Mouse (Mus musculus) lung, postnatal 4 days (tissue): ENCODE results near the gene Xaf1.
"Not testable (repeated sequence)": the region's sequence is repeated elsewhere in the genome, so short reads cannot be mapped to it uniquely, and the experiment has no call there.

Experiments
- DNase-seq, 2 experiments: peaks; one replicate each; pipeline ENCODE4 v3.0.0; 2021

Xaf1 gene

DNA sequence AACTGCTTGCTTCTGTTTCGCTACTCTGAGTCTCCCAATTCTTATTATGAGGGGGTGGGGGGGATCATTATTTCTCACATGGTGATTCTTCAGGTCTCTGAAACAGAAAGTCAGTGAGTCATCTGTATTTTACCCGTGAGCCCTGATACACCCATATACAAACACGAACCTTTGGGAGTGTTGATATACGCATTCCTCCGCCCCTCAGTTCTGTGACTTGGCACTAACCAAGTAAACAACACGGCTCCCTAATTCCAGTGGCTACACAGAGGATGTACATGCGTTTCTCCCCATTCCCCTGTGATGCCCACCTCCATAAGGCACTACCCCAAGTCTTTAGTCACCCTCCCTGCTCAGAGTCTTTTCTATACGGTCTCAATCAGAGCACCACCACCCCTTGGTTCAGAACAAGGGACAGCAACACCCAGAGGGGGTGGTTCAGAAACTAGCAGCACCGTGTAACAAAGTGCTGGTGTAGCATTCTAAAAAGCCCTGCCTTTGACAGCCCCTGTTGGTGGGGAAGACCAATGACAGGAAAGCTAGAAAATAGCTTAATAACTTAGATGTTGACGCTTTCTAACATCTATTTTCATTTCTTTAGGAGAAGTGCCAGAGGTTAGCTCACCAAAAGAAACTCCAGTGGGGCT is 10.0 kb downstream of the Xaf1 start:
- DNase-seq: no peak

DNA sequence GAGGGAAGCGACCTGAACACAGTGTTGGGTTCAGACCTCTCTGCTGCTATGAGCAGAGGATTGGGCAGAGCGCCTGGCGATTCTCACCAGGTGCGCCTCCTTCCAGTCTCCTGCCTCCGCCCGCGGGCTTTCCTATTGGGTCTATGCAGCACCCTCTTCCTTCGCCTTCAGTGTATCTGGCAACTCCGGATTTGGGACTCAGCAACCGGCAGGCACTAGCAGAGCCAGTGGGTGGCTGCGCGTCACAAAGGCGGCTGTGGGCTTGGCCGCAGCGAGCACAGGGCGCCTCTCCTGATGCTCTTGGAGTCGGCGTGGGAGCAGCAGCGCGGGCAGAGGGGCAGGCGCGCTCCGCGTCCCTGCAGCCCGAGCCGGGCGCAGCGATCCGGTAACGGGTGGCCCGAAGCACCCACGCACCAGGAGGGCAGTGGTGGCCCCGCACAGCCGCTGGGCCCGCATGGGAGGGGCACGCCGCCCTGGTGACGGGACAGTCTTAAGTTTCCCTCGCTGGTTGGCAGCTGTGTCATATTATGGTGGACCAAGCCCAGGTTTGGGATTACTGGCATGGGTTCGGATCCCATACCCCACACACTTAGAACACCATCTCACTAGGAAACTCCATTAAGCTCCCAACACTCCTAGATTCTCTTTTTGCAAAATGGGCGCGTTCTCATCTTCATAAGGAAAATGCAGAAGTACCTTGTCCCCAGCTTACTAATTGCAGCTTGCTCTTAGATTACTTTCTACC is 12.9 kb downstream of the Xaf1 start, which contains the start of gene Fbxo39:
Fbxo39 (plus strand) TSS at position 294 of the 745 bp plus-strand sequence.
- no peak for DNase-seq

DNA sequence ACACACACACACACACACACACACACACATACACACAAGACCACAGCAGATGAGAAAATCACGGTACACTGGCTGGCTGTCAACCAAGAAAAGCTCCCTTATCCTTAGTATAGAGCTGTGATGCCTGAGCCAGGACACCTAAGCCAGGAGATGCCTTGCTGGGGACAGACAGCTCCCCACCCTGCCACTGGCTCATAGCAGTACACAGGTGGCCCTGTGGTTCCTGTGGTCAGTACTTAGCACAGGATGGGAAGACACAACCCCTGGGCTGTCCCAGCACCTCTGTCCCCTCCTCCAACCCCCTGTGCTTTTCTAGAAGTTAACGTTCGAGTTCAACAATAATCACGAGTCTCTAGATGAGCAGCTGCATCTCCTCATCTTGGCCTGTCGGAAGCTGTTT is 16.6 kb downstream of the Xaf1 start:
- DNase-seq: no peak

DNA sequence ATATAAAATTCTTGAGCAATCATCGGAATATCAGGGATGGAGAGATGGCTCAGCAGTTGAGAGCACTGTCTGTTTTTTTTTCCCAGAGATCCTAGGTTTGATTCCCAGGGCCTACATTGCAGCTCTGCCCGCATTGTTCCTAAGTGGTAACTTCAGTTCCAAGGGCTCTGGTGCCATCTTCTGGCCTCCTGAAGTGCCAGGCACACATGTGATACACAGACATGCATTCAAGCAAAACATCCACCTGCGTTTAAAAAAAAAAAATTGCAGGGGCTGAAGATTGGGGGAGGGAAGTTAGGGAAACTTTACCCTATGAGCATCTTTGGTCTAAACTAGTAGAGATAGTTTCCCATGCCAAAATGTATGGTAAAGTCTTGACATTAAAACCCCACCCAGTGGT is 23.0 kb downstream of the Xaf1 start:
- no peak for DNase-seq

DNA sequence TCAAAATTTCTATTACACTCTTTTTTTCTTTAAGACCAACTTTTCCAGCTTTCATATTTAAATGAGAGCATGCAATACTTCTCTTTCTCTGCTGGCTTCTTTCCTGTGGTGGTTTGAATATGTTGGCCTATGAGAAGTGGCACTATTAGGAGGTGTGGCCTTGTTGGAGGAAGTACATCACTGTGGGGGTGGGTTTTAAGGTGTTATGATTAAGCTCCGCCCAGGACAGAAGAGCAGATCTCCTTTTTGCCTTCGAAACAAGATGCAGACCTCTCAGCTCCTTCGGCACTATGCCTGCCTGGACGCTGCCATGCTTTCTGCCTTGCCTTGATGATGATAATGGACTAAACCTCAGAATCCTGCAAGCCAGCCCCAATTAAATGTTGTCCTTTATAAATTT is 24.3 kb downstream of the Xaf1 start:
- no peak for DNase-seq

DNA sequence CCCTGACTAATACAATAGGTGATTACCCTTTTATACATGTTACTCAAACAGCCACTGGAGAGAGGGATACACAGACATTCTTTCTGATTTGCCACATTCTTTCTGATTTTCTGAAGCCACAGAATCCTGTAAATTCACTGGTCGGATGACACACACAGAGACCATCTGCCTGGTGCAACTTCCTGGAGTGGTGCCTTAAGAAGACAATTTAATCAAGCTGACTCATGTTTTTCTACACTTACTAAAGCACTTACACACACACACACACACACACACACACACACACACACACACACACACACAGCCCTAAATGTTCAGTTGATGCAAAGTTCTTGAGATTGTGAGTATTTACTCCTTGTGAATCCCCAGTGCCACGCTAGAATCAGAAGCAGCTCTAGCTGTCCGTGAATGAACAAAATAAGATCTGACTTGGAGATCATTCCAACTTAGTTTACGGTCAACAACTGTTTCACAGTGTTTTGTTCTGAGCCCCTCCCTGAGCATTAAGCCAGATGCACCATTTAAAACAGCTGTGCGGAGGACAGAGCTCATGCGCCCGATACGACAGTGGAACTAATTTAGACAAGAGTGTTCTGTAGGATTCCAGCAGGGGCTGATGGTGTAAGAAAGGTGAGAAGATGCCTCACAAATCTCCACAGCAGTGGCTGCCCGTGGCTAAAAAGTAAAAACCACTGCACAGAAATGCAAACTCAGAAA is 31.7 kb downstream of the Xaf1 start:
- no peak for DNase-seq

DNA sequence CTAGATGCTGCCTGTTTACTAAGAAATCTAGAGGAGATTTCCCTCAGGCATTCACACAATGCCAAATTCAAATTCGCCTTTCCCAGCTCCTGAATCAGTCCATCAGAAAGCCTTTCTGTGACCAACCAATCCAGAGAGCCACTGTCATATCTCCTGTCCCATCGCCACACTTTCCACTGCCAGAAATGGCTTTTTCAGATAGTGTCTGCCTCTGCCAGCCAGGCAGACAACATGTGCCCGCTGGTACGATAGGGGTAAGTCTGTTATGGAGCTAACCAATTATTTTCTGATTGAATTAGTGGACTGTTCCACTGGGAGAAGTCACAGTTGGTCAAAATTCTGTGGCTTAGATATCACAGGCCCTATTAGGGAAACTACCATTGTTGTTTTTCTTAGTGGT is 33.2 kb downstream of the Xaf1 start:
- DNase-seq: no peak

DNA sequence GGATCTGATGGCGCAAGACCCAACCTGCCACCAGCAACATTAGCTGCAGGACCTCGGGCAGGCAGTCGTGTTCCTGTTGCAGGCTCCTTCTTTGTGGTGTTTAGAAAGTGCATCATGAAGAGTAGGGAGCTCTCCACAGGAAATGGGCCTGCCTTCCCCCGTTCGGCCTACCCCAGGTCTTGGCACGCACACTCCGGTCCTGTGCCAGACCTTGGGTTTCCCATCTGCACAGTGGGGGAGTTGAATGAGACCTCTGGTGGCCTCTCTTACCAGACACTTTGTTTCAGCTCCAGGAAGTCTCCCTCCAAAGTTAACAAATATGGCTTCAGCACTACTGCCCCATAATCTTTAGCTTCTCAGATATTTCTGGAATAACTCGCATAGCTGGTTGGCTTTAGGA is 35.3 kb downstream of the Xaf1 start:
- DNase-seq: no peak

DNA sequence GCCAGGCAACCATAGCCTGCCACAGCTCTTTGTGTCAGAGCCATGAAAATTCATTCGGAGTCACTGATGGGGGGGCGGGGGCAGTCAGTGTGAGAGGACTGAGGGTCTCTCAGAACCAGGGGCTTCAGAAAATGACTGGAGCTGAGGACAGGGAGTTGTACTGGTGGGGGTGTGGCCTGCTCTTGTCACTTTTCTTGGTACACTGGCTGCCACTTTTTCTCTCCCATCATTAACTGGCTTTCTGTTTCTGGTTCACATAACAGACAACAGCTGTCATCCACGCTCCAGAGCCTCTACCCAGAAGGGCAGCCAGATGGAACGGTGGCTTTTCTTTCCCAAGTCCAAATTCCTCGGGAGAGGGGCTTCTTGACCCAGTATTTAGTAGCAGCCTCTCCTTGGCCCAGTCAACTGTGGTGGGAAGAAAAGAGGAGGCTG is 37.0 kb downstream of the Xaf1 start:
- no peak for DNase-seq

DNA sequence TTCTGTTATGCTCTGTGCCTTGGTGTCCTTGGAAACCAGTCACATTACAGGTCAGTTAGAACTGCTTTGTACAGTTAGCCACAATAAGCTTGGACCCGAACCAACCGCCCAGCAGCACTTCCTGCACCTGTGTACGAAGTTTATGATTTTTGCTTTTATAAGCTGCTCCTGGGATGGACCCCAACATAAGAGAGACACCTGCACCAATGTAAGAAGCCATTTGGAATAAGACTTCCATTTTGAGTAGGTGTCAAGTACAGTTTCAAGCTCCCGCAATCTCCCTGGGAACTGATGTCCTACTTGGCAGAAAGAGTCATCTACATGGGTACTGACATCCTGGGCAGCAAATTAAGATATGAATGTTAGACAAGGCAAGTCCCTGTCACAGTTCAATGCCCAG is 38.3 kb downstream of the Xaf1 start:
- no peak for DNase-seq

DNA sequence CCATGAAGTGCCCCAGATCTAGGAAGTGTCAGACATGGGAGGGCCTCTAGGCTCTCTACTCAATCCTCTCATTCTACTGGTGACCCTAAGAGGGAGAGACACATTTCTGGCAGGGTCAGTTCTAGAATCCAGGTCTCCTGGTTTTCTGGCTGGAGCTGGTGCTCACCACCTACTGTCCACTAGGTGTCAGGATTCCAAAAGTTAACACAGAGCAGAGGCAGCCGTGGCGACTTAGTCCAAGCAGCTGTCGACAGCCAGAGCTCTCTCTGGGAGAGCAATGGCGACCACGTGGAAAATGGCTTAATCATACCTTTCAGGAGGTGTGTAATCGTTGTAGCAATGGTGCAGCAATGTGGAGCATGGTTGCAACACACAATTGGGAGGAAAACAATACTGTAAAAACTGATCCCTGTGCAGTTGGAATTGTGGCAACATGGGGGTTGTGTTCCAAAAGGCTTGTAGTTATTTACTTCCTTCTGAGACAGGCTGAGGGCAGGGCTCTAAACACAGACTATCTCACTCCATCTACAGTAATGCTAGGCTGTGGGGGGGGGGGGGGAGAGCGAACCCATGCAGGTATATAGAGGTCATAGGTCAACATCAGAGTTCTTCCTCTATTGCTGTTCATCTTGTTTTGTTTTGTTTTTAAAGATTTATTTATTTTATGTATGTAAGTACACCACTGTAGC is 41.3 kb downstream of the Xaf1 start:
- DNase-seq: peak; percentile 61 to 73

DNA sequence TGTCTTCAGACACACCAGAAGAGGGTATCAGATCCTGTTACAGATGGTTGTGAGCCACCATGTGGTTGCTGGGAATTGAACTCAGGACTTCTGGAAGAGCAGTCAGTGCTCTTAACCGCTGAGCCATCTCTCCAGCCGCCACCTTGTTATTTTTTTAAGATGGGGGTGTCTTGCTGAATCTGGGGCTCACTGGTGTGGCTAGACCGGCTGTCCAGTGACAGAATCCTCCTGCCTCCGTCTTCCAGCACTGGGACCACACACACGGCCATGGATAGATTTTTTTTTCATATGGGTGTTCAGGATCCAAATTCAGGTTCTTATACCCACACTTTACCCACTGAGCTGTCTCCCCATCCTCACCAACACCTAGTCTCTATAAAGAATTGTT is 41.8 kb downstream of the Xaf1 start:
- DNase-seq: not testable (repeated sequence)

DNA sequence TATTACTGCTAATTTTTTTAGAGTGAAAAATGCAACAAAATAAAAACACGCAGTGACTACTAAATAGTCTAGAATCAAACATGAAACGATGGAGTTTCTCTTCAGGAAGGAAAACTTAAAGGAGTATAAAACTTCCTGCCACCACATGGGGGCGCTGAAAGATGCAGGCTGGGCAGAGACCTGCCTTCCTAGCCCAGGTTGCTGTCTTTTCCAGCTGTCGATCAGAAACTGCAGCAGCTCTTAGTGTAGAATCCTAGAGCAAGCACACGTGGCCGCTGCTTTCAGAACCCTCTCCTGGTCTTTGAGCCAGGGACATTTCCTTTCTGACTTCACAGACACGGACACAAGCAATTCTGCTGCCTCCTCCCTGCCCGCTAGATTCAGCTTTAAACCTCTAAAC is 42.5 kb downstream of the Xaf1 start:
- DNase-seq: peak; percentile 43 to 72

DNA sequence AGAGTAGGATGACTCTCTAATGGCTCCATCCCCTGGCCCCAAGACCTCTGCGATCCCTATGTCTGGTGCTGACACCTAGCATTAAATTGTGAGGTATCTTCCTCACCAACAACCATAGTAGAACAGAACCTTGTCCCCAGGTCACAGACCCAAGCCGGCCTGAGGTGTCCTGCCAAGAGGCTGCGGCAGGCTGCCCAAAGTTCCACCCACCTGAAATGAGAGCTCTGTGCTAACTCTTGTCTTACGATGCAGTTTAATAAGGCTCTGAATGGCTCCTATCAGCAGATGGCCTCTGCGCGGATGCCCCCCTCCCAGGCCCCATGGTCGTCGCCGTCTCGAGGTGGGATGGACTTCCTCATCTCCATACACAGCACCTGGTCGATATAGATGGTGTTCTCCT is 43.1 kb downstream of the Xaf1 start:
- DNase-seq: no peak

DNA sequence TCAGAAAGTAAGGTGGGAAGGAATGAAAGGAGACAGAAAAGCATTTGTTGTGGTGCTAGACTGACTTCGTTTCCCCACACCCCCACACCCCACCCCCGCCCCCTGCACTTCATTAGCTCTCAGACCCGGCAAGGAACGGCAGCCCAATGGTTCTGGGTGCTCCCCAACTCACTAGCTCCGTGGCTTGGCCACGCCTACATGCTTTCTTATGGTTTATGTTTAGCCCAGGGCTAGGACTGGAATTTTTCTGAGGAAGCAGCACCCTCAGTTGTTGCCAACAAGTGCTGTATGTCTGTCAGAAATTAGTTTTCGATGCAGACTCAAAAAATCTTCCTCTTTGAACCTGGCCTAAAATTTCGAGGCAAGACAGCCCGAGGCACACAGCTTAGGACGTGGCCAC is 47.1 kb downstream of the Xaf1 start:
- DNase-seq: peak in 1 of 2 experiments; percentile 56

DNA sequence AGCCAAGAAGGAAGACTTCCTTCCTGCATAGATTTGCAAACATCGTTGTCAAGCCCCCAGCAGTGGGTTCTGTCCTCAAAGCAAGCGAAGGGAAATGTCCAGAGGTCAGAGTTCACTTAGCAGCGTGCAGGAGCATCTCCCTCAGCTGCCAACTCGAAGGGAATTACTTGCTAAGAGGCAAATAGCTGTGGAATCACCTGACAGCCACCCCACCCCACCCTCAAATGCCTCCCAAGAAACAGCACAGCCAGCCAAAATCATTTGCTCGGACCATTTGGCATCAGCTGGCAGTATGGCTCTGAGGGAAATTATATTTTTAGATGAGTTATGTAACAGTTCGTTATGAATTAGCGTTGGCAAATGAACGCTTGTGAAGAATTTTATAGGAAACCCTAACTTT is 47.6 kb downstream of the Xaf1 start:
- no peak for DNase-seq

DNA sequence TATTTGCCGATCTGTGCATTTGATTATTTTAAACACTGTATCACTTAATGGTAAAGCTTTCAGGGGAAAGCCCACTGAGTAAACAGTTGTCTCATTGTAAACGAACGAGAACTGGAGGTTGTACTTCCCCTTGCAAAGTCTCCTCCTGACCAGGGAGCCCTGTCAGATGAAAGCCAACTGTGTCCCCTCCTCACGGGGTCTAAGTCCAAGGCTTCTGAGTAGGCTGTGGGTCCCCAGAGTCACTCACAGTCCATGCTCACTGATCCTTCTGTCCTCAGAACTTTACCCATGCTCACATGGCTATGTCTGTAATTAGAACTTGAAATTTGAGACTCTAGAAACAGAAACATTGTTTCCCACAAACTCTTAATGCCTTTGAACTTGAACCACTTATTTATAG is 48.2 kb downstream of the Xaf1 start:
- DNase-seq: no peak

DNA sequence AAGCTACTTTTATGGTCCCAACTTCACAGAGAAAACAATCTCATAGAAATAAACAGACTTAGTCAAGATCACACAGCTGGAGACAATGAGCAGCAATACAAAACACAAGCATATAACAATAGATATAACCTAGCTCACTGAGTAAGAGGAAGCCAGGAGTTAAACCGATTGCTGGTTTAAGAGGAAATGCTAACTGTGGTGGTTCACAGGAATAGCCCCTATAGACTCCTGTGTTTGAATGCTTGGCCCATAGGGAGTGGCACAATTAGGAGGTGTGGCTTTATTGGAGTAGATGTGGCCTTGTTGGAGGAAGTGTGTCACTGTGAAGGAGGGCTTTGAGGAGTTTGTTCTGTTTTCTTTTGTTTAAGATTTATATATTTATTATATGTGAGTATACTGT is 50.8 kb downstream of the Xaf1 start:
- DNase-seq: no peak

DNA sequence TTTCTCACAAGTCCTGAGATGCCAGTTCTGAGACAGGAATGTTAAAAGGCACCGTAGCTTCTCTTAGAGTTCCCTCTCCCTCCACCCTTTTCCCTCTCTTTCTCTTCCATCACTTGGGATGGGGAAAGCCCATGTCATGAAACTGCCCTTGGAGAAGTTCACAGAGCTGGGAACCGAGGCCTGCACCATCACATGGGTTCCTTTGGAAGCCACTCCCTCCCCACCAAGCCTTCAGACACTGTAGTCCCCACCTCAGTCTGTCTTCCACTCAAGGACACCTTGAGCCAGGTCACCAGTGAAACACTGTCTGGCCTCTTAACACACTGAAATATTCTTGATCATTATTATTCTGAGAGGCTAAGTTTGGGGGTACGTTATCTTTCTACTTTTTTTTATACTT is 51.8 kb downstream of the Xaf1 start:
- DNase-seq: no peak

DNA sequence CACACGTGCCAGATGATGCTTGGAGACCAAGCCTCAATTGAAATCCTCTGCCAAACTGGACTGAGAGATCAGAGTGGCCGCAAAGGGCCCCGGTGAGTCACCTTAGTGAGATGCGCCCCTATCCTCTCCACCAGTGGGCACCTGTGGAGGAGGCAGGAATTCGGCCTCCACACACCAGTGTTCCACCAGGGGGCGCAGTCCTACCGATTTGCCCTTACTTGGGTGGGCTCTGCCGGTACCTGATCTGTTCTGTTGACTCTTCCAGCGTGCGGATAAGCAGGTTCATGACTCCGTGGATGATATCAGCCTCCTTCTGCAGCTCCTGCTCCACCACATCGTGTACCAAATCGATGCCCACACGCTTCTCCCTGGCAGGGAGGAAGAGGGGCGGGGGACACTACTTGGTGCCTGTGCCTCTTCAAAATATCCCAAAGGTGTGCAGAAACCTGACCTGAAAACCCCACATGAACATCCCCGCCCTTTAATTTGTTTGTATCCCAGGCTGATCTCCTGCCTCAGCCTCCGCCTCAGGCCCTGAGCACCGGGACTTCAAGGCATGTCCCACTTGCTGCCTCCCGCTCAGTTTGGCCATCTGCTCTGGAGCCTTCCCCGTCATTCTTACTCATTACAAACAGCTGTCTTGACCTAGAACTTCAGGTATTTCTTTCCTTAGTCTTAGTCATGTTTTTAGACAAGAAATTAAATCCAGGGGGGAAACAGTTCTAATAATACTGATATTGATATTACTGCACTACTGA is 53.7 kb downstream of the Xaf1 start:
- peak; percentile 69 to 81 for DNase-seq

DNA sequence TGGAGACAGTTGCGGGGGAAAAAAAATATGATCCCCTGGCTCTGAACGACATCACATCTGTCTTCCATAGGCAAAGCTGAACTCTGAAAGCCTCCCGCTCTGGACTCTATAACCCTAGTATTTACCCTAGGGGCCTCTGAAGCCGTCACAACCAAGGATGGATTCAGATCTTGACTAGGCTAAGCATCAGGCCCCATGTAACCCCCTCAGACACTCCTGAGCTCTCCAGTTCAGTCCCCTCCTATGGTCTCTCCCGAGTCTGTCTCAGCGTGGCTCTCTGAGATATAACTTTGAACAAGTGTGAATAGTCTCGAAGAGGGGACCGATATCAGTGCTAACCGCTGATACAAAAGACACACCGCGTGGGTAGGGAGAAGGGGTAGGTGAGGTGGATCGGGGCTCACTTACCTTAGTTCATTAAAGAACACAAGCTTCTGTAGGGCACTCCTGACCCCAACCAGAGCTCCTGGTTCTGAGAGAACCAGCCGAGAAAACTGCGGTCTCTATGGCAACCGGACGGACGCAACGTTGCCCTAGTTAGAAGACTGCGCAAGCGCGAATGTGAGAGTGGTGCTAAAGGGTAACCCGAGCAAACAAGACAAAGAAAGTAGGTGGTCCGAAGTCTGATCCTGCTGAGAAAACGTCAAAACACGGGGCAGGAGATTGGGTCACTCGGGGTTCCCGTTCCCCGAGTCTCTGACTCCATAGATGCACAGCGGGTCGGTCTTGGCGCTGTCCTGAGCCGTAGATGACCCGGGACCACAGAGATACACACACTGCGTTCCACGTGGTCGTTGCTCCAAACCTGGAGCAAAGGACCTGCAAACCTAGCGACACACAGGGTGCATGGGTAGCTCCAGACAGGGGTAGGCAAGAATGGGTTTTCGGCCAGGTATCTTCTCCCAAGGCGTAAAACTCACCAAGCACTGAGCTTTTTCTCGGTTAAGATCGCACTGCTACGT is 60.2 kb downstream of the Xaf1 start:
- peak; percentile 75 for DNase-seq
